Mouse (Mus musculus) small intestine, adult 2 months (tissue): ENCODE measurements at regions not wholly inside any gene's neighbourhood (a gene's known extent, or its start where the extent isn't known, plus 50 kb on each side); places are given as distances from the start of the nearest gene placed in this dataset.
"Not testable (repeated sequence)": the region's sequence is repeated elsewhere in the genome, so short reads cannot be mapped to it uniquely, and the experiment has no call there.

Source experiments
- H3K27ac ChIP-seq: fragments of 200-500 bp; 2 replicates; pipeline ENCODE4 v1.5.1; 2012; ENCODE audit warnings: low read depth, low read length, control low read depth, inconsistent platforms; ENCODE audit not compliant: insufficient read depth
- H3K27me3 ChIP-seq: fragments of 200-500 bp; 2 replicates; pipeline ENCODE4 v1.6.1; 2012; ENCODE audit warnings: mild to moderate bottlenecking, moderate library complexity, low read length, inconsistent platforms; ENCODE audit not compliant: control insufficient read depth, insufficient read depth
- H3K36me3 ChIP-seq: fragments of 200-500 bp; 2 replicates; pipeline ENCODE4 v1.6.1; 2012; ENCODE audit warnings: mild to moderate bottlenecking, low read length, control low read depth, inconsistent platforms; ENCODE audit not compliant: control insufficient read depth, insufficient read depth
- H3K4me1 ChIP-seq: fragments of 200-500 bp; 2 replicates; pipeline ENCODE4 v1.6.1; 2012; ENCODE audit warnings: low read length, inconsistent platforms, mixed read lengths; ENCODE audit not compliant: control insufficient read depth, insufficient read depth, insufficient read length
- H3K4me3 ChIP-seq: fragments of 200-500 bp; 2 replicates; pipeline ENCODE4 v1.5.1; 2012; ENCODE audit warnings: low read depth, mild to moderate bottlenecking, control low read depth, inconsistent platforms, low read length, moderate library complexity
- WGBS: fragments of 180-500 bp; shearing (Covaris S2); methylation state at CpG from one replicate; pipeline ENCODE4 v1.1.7; 2018; 5-methylcytosine and 5-hydroxymethylcytosine counted together

- H3K27ac ChIP-seq, H3K4me3 ChIP-seq, H3K27me3 ChIP-seq, H3K36me3 ChIP-seq, H3K4me1 ChIP-seq: not testable (repeated sequence)
- no CpG with 5 or more reads among the region's 12 CpGs for WGBS
These were observed 788.0 kb upstream of the Olfr1507 start for GRCm38 (mm10) chr14:53283350-53284141.

GRCm38 (mm10) chr14:53273218-53273617 lies 777.7 kb upstream of the Olfr1507 start:
- not testable (repeated sequence) for H3K27me3 ChIP-seq, H3K27ac ChIP-seq, H3K4me1 ChIP-seq, H3K36me3 ChIP-seq, H3K4me3 ChIP-seq
- 76% methylated on average over 3 of the region's 4 CpGs for WGBS

- H3K4me3 ChIP-seq, H3K27ac ChIP-seq, H3K36me3 ChIP-seq, H3K27me3 ChIP-seq, H3K4me1 ChIP-seq: not testable (repeated sequence)
- 74% methylated on average over 2 of the region's 2 CpGs for WGBS
These were observed 772.1 kb upstream of the Olfr1507 start for GRCm38 (mm10) chr14:53267693-53268092.

- WGBS: no CpG with 5 or more reads among the region's 3 CpGs
- not testable (repeated sequence) for H3K36me3 ChIP-seq, H3K4me3 ChIP-seq, H3K27ac ChIP-seq, H3K27me3 ChIP-seq, H3K4me1 ChIP-seq
These were observed 760.4 kb upstream of the Olfr1507 start for GRCm38 (mm10) chr14:53255962-53256361.

- not testable (repeated sequence) for H3K36me3 ChIP-seq, H3K27me3 ChIP-seq, H3K27ac ChIP-seq, H3K4me3 ChIP-seq, H3K4me1 ChIP-seq
These were observed 757.9 kb upstream of the Olfr1507 start for GRCm38 (mm10) chr14:53253470-53253869.

- H3K4me1 ChIP-seq, H3K27ac ChIP-seq, H3K36me3 ChIP-seq, H3K27me3 ChIP-seq, H3K4me3 ChIP-seq: not testable (repeated sequence)
- WGBS: no CpG with 5 or more reads among the region's 6 CpGs
These were observed 735.6 kb upstream of the Olfr1507 start for GRCm38 (mm10) chr14:53231142-53231541.

- H3K4me3 ChIP-seq, H3K36me3 ChIP-seq, H3K27ac ChIP-seq, H3K27me3 ChIP-seq, H3K4me1 ChIP-seq: not testable (repeated sequence)
- no CpG with 5 or more reads among the region's 1 CpGs for WGBS
These were observed 729.2 kb upstream of the Olfr1507 start for GRCm38 (mm10) chr14:53224789-53225188.

GRCm38 (mm10) chr14:53210554-53210953 lies 715.0 kb upstream of the Olfr1507 start:
- H3K36me3 ChIP-seq, H3K27ac ChIP-seq, H3K4me3 ChIP-seq, H3K4me1 ChIP-seq, H3K27me3 ChIP-seq: not testable (repeated sequence)
- WGBS: no CpG with 5 or more reads among the region's 3 CpGs

- not testable (repeated sequence) for H3K4me3 ChIP-seq, H3K27me3 ChIP-seq, H3K4me1 ChIP-seq, H3K36me3 ChIP-seq, H3K27ac ChIP-seq
These were observed 713.7 kb upstream of the Olfr1507 start for GRCm38 (mm10) chr14:53209258-53209657.

GRCm38 (mm10) chr14:53190931-53191330 lies 695.4 kb upstream of the Olfr1507 start:
- not testable (repeated sequence) for H3K36me3 ChIP-seq, H3K4me1 ChIP-seq, H3K27ac ChIP-seq, H3K4me3 ChIP-seq, H3K27me3 ChIP-seq
- no CpG with 5 or more reads among the region's 3 CpGs for WGBS

- H3K4me3 ChIP-seq, H3K36me3 ChIP-seq, H3K27me3 ChIP-seq, H3K27ac ChIP-seq, H3K4me1 ChIP-seq: not testable (repeated sequence)
These were observed 678.5 kb upstream of the Olfr1507 start for GRCm38 (mm10) chr14:53174099-53174498.

- H3K4me1 ChIP-seq, H3K27ac ChIP-seq, H3K36me3 ChIP-seq, H3K27me3 ChIP-seq, H3K4me3 ChIP-seq: not testable (repeated sequence)
- WGBS: no CpG with 5 or more reads among the region's 2 CpGs
These were observed 670.8 kb upstream of the Olfr1507 start for GRCm38 (mm10) chr14:53166327-53166726.
